Comparison of ENCODE assay signal across 8 mouse cellular contexts in genomic region chr19:34254101-34254879, GRCm38 (mm10). TPM values are rescaled to one million over a fixed set of nuclear protein-coding genes. Genes with fewer than 3 reads are reported as not detected.
DNase-seq lines count a peak whose midpoint lies in the region; ATAC-seq and TF ChIP-seq lines count a peak whose summit lies in the region.

No protein-coding gene starts in this region.

- peak; percentile 42 for DNase-seq in gastrocnemius, adult 2 months
- no peak for DNase-seq in gastrocnemius, postnatal 14 days
- peak; percentile 28 for DNase-seq in T-cell, adult 2 months (ENCODE audit: low spot score)
- DNase-seq in lung, postnatal 4 days, result peak; percentile 49 to 59
- no peak for DNase-seq in cerebellum, adult 8-10 months

- H3K27ac ChIP-seq in gastrocnemius, adult 2 months, result peak overlapping the region; percentile 79
- peak overlapping the region; percentile 80 for H3K27ac ChIP-seq in intestine, embryonic 15.5 days
- no peak overlapping the region for H3K27ac ChIP-seq in neural tube, embryonic 15.5 days (replicated peaks)
- no peak overlapping the region for H3K27ac ChIP-seq in hindbrain, embryonic 12.5 days

- H3K36me3 ChIP-seq in intestine, embryonic 15.5 days, result no peaks in the 10 kb centered on the region
- no peaks in the 10 kb centered on the region for H3K36me3 ChIP-seq in neural tube, embryonic 15.5 days
- H3K36me3 ChIP-seq in hindbrain, embryonic 12.5 days, result no peaks in the 10 kb centered on the region

- intact Hi-C loops in gastrocnemius, adult 2 months (cut with DNase I), result no loop called here
- intact Hi-C loops in gastrocnemius, postnatal 14 days (cut with DNase I; ENCODE audit: low total_unique reads), result no loop called here

- peak overlapping the region; percentile 39 for H3K4me2 ChIP-seq in intestine, embryonic 15.5 days (replicated peaks)
- H3K4me2 ChIP-seq in neural tube, embryonic 15.5 days, result no peak overlapping the region
- H3K4me2 ChIP-seq in hindbrain, embryonic 12.5 days (replicated peaks), result no peak overlapping the region

- no peaks in the 10 kb centered on the region for H3K9me3 ChIP-seq in intestine, embryonic 15.5 days
- no peaks in the 10 kb centered on the region for H3K9me3 ChIP-seq in neural tube, embryonic 15.5 days (replicated peaks)
- no peaks in the 10 kb centered on the region for H3K9me3 ChIP-seq in hindbrain, embryonic 12.5 days (replicated peaks)

- TF ChIP-seq CTCF in gastrocnemius, adult 2 months (IDR thresholded peaks at IDR 0.05), result no peak

- WGBS in intestine, embryonic 15.5 days, result 27% methylated on average over 14 of the region's 14 CpGs
- 57% methylated on average over 14 of the region's 14 CpGs for WGBS in neural tube, embryonic 15.5 days
- 58% methylated on average over 14 of the region's 14 CpGs for WGBS in hindbrain, embryonic 12.5 days

- peak overlapping the region; percentile 12; the same call in 1 of the 2 replicates for H3K9ac ChIP-seq in intestine, embryonic 15.5 days
- no peak overlapping the region for H3K9ac ChIP-seq in neural tube, embryonic 15.5 days (replicated peaks)
- H3K9ac ChIP-seq in hindbrain, embryonic 12.5 days, result no peak overlapping the region

- no peaks in the 10 kb centered on the region for H3K27me3 ChIP-seq in intestine, embryonic 15.5 days (replicated peaks)
- H3K27me3 ChIP-seq in neural tube, embryonic 15.5 days (replicated peaks), result no peaks in the 10 kb centered on the region
- H3K27me3 ChIP-seq in hindbrain, embryonic 12.5 days, result no peaks in the 10 kb centered on the region

- no peaks in the 10 kb centered on the region for H3K4me1 ChIP-seq in intestine, embryonic 15.5 days (replicated peaks)
- H3K4me1 ChIP-seq in neural tube, embryonic 15.5 days, result no peaks in the 10 kb centered on the region
- H3K4me1 ChIP-seq in hindbrain, embryonic 12.5 days, result no peaks in the 10 kb centered on the region

- peak overlapping the region; percentile 58 for H3K4me3 ChIP-seq in gastrocnemius, adult 2 months
- H3K4me3 ChIP-seq in intestine, embryonic 15.5 days (replicated peaks), result peak overlapping the region; percentile 26
- no peak overlapping the region for H3K4me3 ChIP-seq in neural tube, embryonic 15.5 days (replicated peaks)
- H3K4me3 ChIP-seq in hindbrain, embryonic 12.5 days, result no peak overlapping the region

- ATAC-seq in intestine, embryonic 15.5 days, result peak; percentile 26; the same call in 1 of the 2 replicates
- no peak for ATAC-seq in neural tube, embryonic 15.5 days (ENCODE audit: low FRiP score)
- no peak for ATAC-seq in hindbrain, embryonic 12.5 days (ENCODE audit: low FRiP score)

RNA-seq across cellular contexts. Expression of gene Acta2, which starts 1.1 kb away (rescaled TPM):
- 10 to 100 TPM; 52.8 to 61.6 TPM for total RNA-seq in gastrocnemius, adult 2 months (2021)
- 100 to 1,000 TPM; 433 to 628 TPM for total RNA-seq in gastrocnemius, postnatal 14 days (2021)
- polyA plus RNA-seq in intestine, embryonic 15.5 days (2015; fragmentation: Nextera tagmentation; extraction: Ambion mirVana), result 1,375 and 1,410 TPM in 2 replicates
- polyA plus RNA-seq in neural tube, embryonic 15.5 days (2015; fragmentation: Nextera tagmentation; extraction: Ambion mirVana), result 21.1 and 200 TPM in 2 replicates
- 45.1 and 90.0 TPM in 2 replicates for polyA plus RNA-seq in hindbrain, embryonic 12.5 days (2016; fragmentation: Nextera tagmentation; extraction: Ambion mirVana)

RNA-seq across cellular contexts. Expression of gene Fas, which starts 36.2 kb away (rescaled TPM):
- 1 to 10 TPM; 4.0 to 5.8 TPM for total RNA-seq in gastrocnemius, adult 2 months (2021)
- 1 to 10 TPM; 2.8 to 6.0 TPM for total RNA-seq in gastrocnemius, postnatal 14 days (2021)
- 3.9 and 4.9 TPM in 2 replicates for polyA plus RNA-seq in intestine, embryonic 15.5 days (2015; fragmentation: Nextera tagmentation; extraction: Ambion mirVana)
- polyA plus RNA-seq in neural tube, embryonic 15.5 days (2015; fragmentation: Nextera tagmentation; extraction: Ambion mirVana), result 1.4 and 2.1 TPM in 2 replicates
- polyA plus RNA-seq in hindbrain, embryonic 12.5 days (2016; fragmentation: Nextera tagmentation; extraction: Ambion mirVana), result 1.4 and 1.6 TPM in 2 replicates

Comparison
In these comparisons a context has a peak if more than half of its experiments do, and no peak if none do; other contexts are left out.
1. DNase-seq: peak in gastrocnemius, adult 2 months (single experiment), T-cell, adult 2 months (single experiment) and lung, postnatal 4 days (2 of 2); none in gastrocnemius, postnatal 14 days (single experiment) and cerebellum, adult 8-10 months (single experiment).
2. H3K27ac ChIP-seq: peak in gastrocnemius, adult 2 months (single experiment) and intestine, embryonic 15.5 days (single experiment); none in neural tube, embryonic 15.5 days (single experiment) and hindbrain, embryonic 12.5 days (single experiment).
3. H3K4me3 ChIP-seq: peak in gastrocnemius, adult 2 months (single experiment) and intestine, embryonic 15.5 days (single experiment); none in neural tube, embryonic 15.5 days (single experiment) and hindbrain, embryonic 12.5 days (single experiment).